Mouse (Mus musculus) embryonic facial prominence, embryonic 13.5 days (tissue): Measurements from ENCODE around the gene Prss33. TPM values are rescaled to one million over a fixed set of nuclear protein-coding genes. Genes with fewer than 3 reads are reported as not detected.

Source experiments
- ATAC-seq: fragments of 200-750 bp; cut with Nextera tagmentation; 2 replicates; pipeline ENCODE4 v1.8.0; 2017; ENCODE audit warnings: low read depth; ENCODE audit not compliant: insufficient number of reproducible peaks, insufficient read depth, low FRiP score, low TSS enrichment
- H3K27ac ChIP-seq: fragments of 300-500 bp; sonication (generic); 2 replicates; pipeline ENCODE4 v1.5.1; 2015; ENCODE audit warnings: moderate library complexity, mild to moderate bottlenecking, inconsistent platforms
- H3K27me3 ChIP-seq: fragments of 300-500 bp; sonication (generic); 2 replicates; pipeline ENCODE4 v1.6.1; 2015; ENCODE audit warnings: mild to moderate bottlenecking, inconsistent platforms
- H3K36me3 ChIP-seq: fragments of 300-500 bp; sonication (generic); 2 replicates; pipeline ENCODE4 v1.6.1; 2015; ENCODE audit warnings: mild to moderate bottlenecking, inconsistent platforms
- H3K4me1 ChIP-seq: fragments of 300-500 bp; sonication (generic); 2 replicates; pipeline ENCODE4 v1.6.1; 2015; ENCODE audit warnings: inconsistent platforms
- H3K4me2 ChIP-seq: fragments of 300-500 bp; sonication (generic); 2 replicates; pipeline ENCODE4 v1.6.1; 2015; ENCODE audit warnings: moderate library complexity, mild to moderate bottlenecking, inconsistent platforms
- H3K4me3 ChIP-seq: fragments of 300-500 bp; sonication (generic); 2 replicates; pipeline ENCODE4 v1.5.1; 2015; ENCODE audit warnings: mild to moderate bottlenecking, inconsistent platforms
- H3K9ac ChIP-seq: fragments of 300-500 bp; sonication (generic); 2 replicates; pipeline ENCODE4 v1.6.1; 2015; ENCODE audit warnings: mild to moderate bottlenecking, inconsistent platforms
- H3K9me3 ChIP-seq: fragments of 300-500 bp; sonication (generic); 2 replicates; pipeline ENCODE4 v1.6.1; 2016; ENCODE audit warnings: inconsistent platforms
- WGBS: fragments of 180-500 bp; shearing (Covaris S2); methylation state at CpG from one replicate; pipeline ENCODE4 v1.1.7; 2015; ENCODE audit warnings: mixed read lengths; 5-methylcytosine and 5-hydroxymethylcytosine counted together
- polyA plus RNA-seq: library from polyadenylated mRNA; unstranded; fragments of >200 nt; fragmentation: Nextera tagmentation; extraction: Ambion mirVana; gene quantifications from 2 replicates; pipeline ENCODE4 v1.2.1, GENCODE M21; 2015

The Prss33 gene
- polyA plus RNA-seq, 1 experiment from 2014 or later: 0.38 TPM

DNA sequence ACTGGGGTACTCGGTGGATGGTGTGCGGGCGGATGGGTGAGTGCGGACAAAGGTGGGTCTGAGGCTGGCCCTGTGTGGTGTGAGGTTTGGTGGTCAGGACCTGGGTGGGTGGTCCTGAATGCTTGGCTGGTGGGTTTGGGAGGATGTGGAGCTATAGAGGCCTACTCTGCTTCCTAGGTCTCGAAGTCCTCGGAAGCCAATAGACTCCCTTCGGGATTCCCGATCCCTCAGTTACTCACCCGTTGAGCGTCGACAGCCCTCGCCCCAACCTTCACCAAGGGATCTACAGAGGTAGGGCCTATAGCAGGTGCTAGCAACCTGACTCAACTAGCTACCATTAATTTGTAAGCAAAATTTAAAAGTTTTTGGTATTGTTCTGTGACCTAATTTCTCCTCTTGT lies 12.2 kb downstream of the Prss33 start:
- Histone ChIP-seq H3K36me3 (peaks cover 87% of the 10 kb centered on the region), H3K27ac (no peak overlapping the region), H3K9ac (no peak overlapping the region), H3K4me1 (peaks cover 15% of the 10 kb centered on the region), H3K9me3 (peaks cover 14% of the 10 kb centered on the region), H3K4me2 (no peak overlapping the region), H3K4me3 (no peak overlapping the region), H3K27me3 (no peaks in the 10 kb centered on the region)
- WGBS: 88% methylated on average over 12 of the region's 12 CpGs
- no peak; the same call in 1 of the 2 replicates for ATAC-seq

- peaks cover 93% of the 10 kb centered on the region for H3K36me3 ChIP-seq
- H3K4me3 ChIP-seq: no peak overlapping the region
- H3K9ac ChIP-seq: no peak overlapping the region
- H3K4me2 ChIP-seq: no peak overlapping the region
- no peak for ATAC-seq
- H3K27ac ChIP-seq: no peak overlapping the region
- no peaks in the 10 kb centered on the region for H3K27me3 ChIP-seq
- 85% methylated on average over 16 of the region's 16 CpGs for WGBS
- peaks cover 20% of the 10 kb centered on the region for H3K9me3 ChIP-seq
- peaks cover 11% of the 10 kb centered on the region for H3K4me1 ChIP-seq
These were observed 12.8 kb downstream of the Prss33 start for GRCm38 (mm10) chr17:23823018-23823417.

DNA sequence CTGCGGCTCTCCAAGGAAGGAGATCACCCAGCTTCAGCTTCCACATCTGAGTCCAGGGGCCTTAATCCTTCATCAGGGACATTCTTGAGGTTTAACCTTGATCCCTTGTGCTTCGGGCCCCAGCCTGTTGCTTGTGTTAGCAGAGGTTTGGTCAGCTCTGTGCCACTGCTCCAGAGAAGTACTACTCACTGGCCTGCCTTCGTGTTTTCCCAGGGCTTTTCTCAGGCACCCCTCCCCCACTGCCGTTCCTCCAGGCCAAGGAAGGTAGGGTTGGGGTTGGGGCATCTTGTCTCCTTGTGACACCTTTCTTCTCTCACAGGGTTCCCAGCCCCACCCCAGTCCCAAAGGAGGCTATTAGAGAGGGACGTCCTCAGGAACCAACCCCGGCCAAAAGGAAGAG lies 13.8 kb downstream of the Prss33 start:
- H3K27ac ChIP-seq: no peak overlapping the region
- no peak overlapping the region for H3K4me2 ChIP-seq
- no peak overlapping the region for H3K9ac ChIP-seq
- H3K4me3 ChIP-seq: no peak overlapping the region
- peaks cover 2% of the 10 kb centered on the region for H3K4me1 ChIP-seq
- peaks cover 26% of the 10 kb centered on the region for H3K9me3 ChIP-seq
- WGBS: 69% methylated on average over 6 of the region's 6 CpGs
- ATAC-seq: no peak
- no peaks in the 10 kb centered on the region for H3K27me3 ChIP-seq
- peaks cover 99% of the 10 kb centered on the region for H3K36me3 ChIP-seq

DNA sequence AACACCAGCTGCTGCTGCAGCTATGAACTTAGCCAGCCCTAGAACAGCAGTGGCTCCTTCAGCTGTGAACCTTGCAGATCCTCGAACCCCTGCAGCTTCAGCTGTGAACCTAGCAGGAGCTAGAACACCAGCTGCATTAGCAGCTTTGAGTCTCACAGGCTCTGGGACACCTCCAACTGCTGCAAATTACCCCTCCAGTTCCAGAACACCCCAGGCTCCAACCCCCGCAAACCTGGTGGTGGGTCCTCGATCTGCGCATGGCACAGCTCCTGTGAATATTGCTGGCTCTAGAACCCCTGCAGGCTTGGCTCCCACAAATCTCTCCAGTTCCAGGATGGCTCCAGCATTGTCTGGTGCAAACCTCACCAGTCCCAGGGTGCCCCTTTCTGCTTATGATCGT lies 15.1 kb downstream of the Prss33 start:
- Histone ChIP-seq H3K27me3 (no peaks in the 10 kb centered on the region), H3K36me3 (peaks cover 99% of the 10 kb centered on the region), H3K4me2 (no peak overlapping the region), H3K4me1 (no peaks in the 10 kb centered on the region), H3K9me3 (peaks cover 32% of the 10 kb centered on the region), H3K27ac (no peak overlapping the region), H3K4me3 (no peak overlapping the region), H3K9ac (no peak overlapping the region)
- WGBS: 95% methylated on average over 5 of the region's 5 CpGs
- ATAC-seq: no peak

DNA sequence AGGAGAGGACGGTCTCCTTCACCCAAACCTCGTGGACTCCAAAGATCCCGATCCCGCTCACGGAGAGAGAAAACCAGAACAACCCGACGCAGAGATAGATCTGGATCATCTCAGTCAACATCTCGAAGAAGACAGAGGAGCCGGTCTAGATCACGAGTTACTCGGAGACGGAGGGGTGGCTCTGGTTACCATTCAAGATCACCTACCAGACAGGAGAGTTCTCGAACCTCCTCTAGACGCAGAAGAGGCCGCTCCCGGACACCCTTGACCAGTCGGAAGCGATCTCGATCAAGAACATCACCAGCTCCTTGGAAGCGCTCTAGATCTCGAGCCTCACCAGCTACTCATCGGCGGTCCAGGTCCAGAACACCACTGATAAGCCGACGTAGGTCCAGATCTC lies 16.6 kb downstream of the Prss33 start:
- Histone ChIP-seq H3K36me3 (peaks cover 99% of the 10 kb centered on the region), H3K4me1 (no peaks in the 10 kb centered on the region), H3K4me2 (no peak overlapping the region), H3K4me3 (no peak overlapping the region), H3K9me3 (peaks cover 32% of the 10 kb centered on the region), H3K9ac (no peak overlapping the region), H3K27me3 (no peaks in the 10 kb centered on the region), H3K27ac (no peak overlapping the region)
- WGBS: 98% methylated on average over 25 of the region's 25 CpGs
- no peak for ATAC-seq

GRCm38 (mm10) chr17:23818579-23818978 lies 17.3 kb downstream of the Prss33 start:
- WGBS: 97% methylated on average over 8 of the region's 8 CpGs
- no peak overlapping the region for H3K4me2 ChIP-seq
- H3K27me3 ChIP-seq: no peaks in the 10 kb centered on the region
- no peaks in the 10 kb centered on the region for H3K4me1 ChIP-seq
- no peak overlapping the region for H3K4me3 ChIP-seq
- peaks cover 32% of the 10 kb centered on the region for H3K9me3 ChIP-seq
- ATAC-seq: no peak
- no peak overlapping the region for H3K27ac ChIP-seq
- peaks cover 99% of the 10 kb centered on the region for H3K36me3 ChIP-seq
- H3K9ac ChIP-seq: no peak overlapping the region

GRCm38 (mm10) chr17:23815641-23816040 lies 20.2 kb downstream of the Prss33 start:
- no peak overlapping the region for H3K4me2 ChIP-seq

GRCm38 (mm10) chr17:23807918-23808317 lies 27.9 kb downstream of the Prss33 start:
- H3K36me3 ChIP-seq: peaks cover 60% of the 10 kb centered on the region
- 93% methylated on average over 3 of the region's 3 CpGs for WGBS

More at GRCm38 (mm10) chr17:23815641-23816040, 20.2 kb downstream of the Prss33 start:
- H3K36me3 ChIP-seq: peaks cover 96% of the 10 kb centered on the region
- H3K9me3 ChIP-seq: peaks cover 32% of the 10 kb centered on the region
- H3K27me3 ChIP-seq: no peaks in the 10 kb centered on the region
- ATAC-seq: no peak
- no peak overlapping the region for H3K4me3 ChIP-seq
- H3K4me1 ChIP-seq: no peaks in the 10 kb centered on the region
- no peak overlapping the region for H3K9ac ChIP-seq
- H3K27ac ChIP-seq: no peak overlapping the region
- WGBS: 96% methylated on average over 16 of the region's 16 CpGs

DNA sequence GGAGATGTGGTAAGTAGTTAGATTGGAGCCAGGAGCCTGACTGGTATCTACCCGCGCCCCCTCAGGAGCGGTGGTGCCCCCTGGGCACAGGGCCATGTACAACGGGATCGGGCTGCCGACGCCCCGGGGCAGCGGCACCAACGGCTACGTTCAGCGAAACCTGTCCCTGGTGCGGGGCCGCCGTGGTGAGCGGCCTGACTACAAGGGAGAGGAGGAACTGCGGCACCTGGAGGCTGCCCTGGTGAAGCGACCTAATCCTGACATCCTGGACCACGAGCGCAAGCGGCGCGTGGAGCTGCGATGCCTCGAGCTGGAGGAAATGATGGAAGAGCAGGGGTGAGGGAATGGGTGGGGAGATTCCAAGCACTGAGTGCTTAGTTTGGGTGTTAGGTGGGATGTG lies 29.0 kb downstream of the Prss33 start:
- Histone ChIP-seq H3K4me1 (peaks cover 33% of the 10 kb centered on the region), H3K4me3 (peak overlapping the region; percentile 20), H3K9ac (peak overlapping the region; percentile 56), H3K36me3 (peaks cover 50% of the 10 kb centered on the region), H3K27me3 (no peaks in the 10 kb centered on the region), H3K9me3 (no peaks in the 10 kb centered on the region), H3K27ac (0 out of 2 replicates have a peak overlapping the region, but pooled peaks have one; percentile 3), H3K4me2 (peak overlapping the region; percentile 84)
- WGBS: 61% methylated on average over 25 of the region's 25 CpGs
- ATAC-seq: no peak

More at GRCm38 (mm10) chr17:23807918-23808317, 27.9 kb downstream of the Prss33 start:
- Histone ChIP-seq H3K9ac (no peak overlapping the region), H3K27me3 (no peaks in the 10 kb centered on the region), H3K4me3 (no peak overlapping the region), H3K4me2 (no peak overlapping the region), H3K9me3 (no peaks in the 10 kb centered on the region), H3K27ac (no peak overlapping the region), H3K4me1 (peaks cover 30% of the 10 kb centered on the region)
- ATAC-seq: no peak

GRCm38 (mm10) chr17:23804426-23805085 lies 31.3 kb downstream of the Prss33 start:
- H3K36me3 ChIP-seq: peaks cover 27% of the 10 kb centered on the region
- H3K4me1 ChIP-seq: peaks cover 33% of the 10 kb centered on the region
- peak overlapping the region; percentile 99 for H3K9ac ChIP-seq
- no peaks in the 10 kb centered on the region for H3K27me3 ChIP-seq
- H3K4me2 ChIP-seq: peak overlapping the region; percentile 84
- no peak for ATAC-seq
- WGBS: under 1% methylated on average over 8 of the region's 8 CpGs
- H3K27ac ChIP-seq: no peak overlapping the region
- H3K4me3 ChIP-seq: peak overlapping the region; percentile 100
- no peaks in the 10 kb centered on the region for H3K9me3 ChIP-seq

DNA sequence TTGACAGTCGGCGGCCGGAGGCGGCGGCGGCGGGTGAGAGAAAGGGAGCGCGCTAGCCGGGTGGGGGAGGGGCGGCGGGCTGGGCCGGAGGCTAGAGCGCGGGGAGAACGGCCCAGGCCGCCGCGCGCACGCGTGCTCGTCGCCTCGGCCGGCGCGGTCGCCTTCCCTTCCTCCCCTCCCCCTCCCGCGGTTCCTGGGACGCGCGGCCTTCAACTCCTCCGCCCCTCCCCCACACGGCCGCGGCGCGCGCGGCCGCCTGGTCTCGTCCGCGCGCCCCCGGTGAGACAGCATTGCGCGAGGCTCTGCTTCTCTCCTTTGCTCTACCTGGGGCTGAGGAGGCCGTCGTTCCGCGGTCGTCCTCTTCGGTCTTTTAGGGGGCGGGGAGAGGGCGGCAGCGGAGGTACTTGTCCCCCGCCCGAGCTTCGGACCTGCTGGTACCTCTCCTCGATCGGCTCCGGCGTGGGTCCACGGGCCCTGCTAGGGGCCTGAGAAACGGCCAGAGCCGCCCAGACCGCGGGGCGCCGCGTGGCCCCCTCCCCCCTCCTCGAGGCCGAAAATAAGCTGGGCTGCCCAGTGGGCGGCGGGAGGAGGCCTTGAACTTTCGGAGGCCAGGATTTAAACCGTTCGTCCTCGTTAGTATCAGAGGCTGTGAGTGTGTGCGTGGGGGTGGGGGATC lies 32.4 kb downstream of the Prss33 start:
- H3K4me2 ChIP-seq: peak overlapping the region; percentile 84
- H3K4me3 ChIP-seq: peak overlapping the region; percentile 100
- peak overlapping the region; percentile 97 for H3K27ac ChIP-seq
- no peaks in the 10 kb centered on the region for H3K9me3 ChIP-seq
- no peaks in the 10 kb centered on the region for H3K27me3 ChIP-seq
- H3K36me3 ChIP-seq: peaks cover 17% of the 10 kb centered on the region
- under 1% methylated on average over 57 of the region's 83 CpGs for WGBS
- H3K4me1 ChIP-seq: peaks cover 33% of the 10 kb centered on the region
- peak overlapping the region; percentile 99 for H3K9ac ChIP-seq
- ATAC-seq: peak; percentile 62; the same call in 1 of the 2 replicates
